Mouse (Mus musculus) limb, embryonic 11.5 days (tissue): Measurements from ENCODE around the gene Usp10. TPM values are rescaled to one million over a fixed set of nuclear protein-coding genes. Genes with fewer than 3 reads are reported as not detected.

Experiments
- ATAC-seq: fragments of 200-750 bp; cut with Nextera tagmentation; 2 replicates; pipeline ENCODE4 v1.8.0; 2017; ENCODE audit warnings: low read depth; ENCODE audit not compliant: insufficient number of reproducible peaks, low FRiP score, low TSS enrichment
- DNase-seq: peaks from one replicate; pipeline ENCODE4 v3.0.0-alpha.2; 2015; ENCODE audit warnings: low spot score
- H3K27ac ChIP-seq: fragments of 300-500 bp; sonication (generic); replicated peaks from 2 replicates; pipeline ENCODE4 v1.5.1; 2014; ENCODE audit warnings: low read depth, mild to moderate bottlenecking, low read length
- H3K27me3 ChIP-seq: fragments of 300-500 bp; sonication (generic); 2 replicates; pipeline ENCODE4 v1.6.1; 2014; ENCODE audit warnings: mild to moderate bottlenecking, low read length, mixed read lengths; ENCODE audit not compliant: control insufficient read depth, insufficient read depth
- H3K36me3 ChIP-seq: fragments of 300-500 bp; sonication (generic); 2 replicates; pipeline ENCODE4 v1.6.1; 2014; ENCODE audit warnings: mild to moderate bottlenecking, low read length, moderate library complexity, mixed read lengths; ENCODE audit not compliant: control insufficient read depth, insufficient read depth
- H3K4me1 ChIP-seq: fragments of 300-500 bp; sonication (generic); 2 replicates; pipeline ENCODE4 v1.6.1; 2014; ENCODE audit warnings: low read length, mixed read lengths; ENCODE audit not compliant: control insufficient read depth, insufficient read depth
- H3K4me2 ChIP-seq: fragments of 300-500 bp; sonication (generic); 2 replicates; pipeline ENCODE4 v1.6.1; 2014; ENCODE audit warnings: low read depth, mild to moderate bottlenecking, moderate library complexity; ENCODE audit not compliant: severe bottlenecking
- H3K4me3 ChIP-seq: fragments of 300-500 bp; sonication (generic); 2 replicates; pipeline ENCODE4 v1.5.1; 2014; ENCODE audit warnings: low read depth, low read length
- H3K9ac ChIP-seq: fragments of 300-500 bp; sonication (generic); 2 replicates; pipeline ENCODE4 v1.6.1; 2014; ENCODE audit warnings: mild to moderate bottlenecking, low read length
- H3K9me3 ChIP-seq: fragments of 300-500 bp; sonication (generic); 2 replicates; pipeline ENCODE4 v1.6.1; 2016; ENCODE audit warnings: low read length; ENCODE audit not compliant: control insufficient read depth
- WGBS: fragments of 180-500 bp; shearing (Covaris S2); extraction: QIAGEN DNeasy Blood & Tissue Kit; methylation state at CpG from one replicate; pipeline ENCODE4 v1.1.7; 2014; 5-methylcytosine and 5-hydroxymethylcytosine counted together
- polyA plus RNA-seq: library from polyadenylated mRNA; unstranded; fragments of >200 nt; fragmentation: Nextera tagmentation; extraction: Ambion mirVana; gene quantifications from 2 replicates; pipeline ENCODE4 v1.2.1, GENCODE M21; 2014

Gene Usp10
- polyA plus RNA-seq, 1 experiment from 2014 or later = 162 TPM

GRCm38 (mm10) chr8:119978770-119979381 lies 68.7 kb downstream of the Usp10 start:
- no peak overlapping the region for H3K4me2 ChIP-seq
- ATAC-seq (no peak), DNase-seq (no peak)
- H3K4me3 ChIP-seq = no peak overlapping the region
- H3K27ac ChIP-seq = no peak overlapping the region
- H3K9me3 ChIP-seq = no peaks in the 10 kb centered on the region
- 72% methylated on average over 11 of the region's 11 CpGs for WGBS
- peaks cover 4% of the 10 kb centered on the region; the same call in 1 of the 2 replicates for H3K4me1 ChIP-seq
- no peaks in the 10 kb centered on the region for H3K27me3 ChIP-seq
- H3K36me3 ChIP-seq = no peaks in the 10 kb centered on the region
- no peak overlapping the region for H3K9ac ChIP-seq

DNA sequence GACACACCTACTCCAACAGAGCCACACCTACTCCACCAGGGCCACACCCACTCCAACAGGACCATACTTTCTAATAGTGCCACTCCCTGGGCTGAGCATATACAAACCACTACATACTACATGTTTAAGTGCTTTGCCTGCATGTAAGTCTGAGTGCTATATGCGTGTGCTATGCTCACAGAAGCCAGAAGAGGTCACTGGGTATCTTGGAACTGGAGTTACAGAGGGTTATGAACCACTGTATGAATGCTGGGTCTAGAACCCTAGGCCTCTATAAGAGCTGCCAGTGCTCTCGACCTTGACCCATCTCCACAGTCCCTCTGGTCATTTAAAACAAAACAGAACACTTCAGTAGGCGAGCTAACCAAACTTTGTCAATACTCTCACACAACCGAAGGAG lies 71.1 kb downstream of the Usp10 start:
- H3K27ac ChIP-seq = no peak overlapping the region
- H3K27me3 ChIP-seq = no peaks in the 10 kb centered on the region
- H3K9ac ChIP-seq = no peak overlapping the region
- no peaks in the 10 kb centered on the region for H3K9me3 ChIP-seq
- H3K4me1 ChIP-seq = no peaks in the 10 kb centered on the region
- ATAC-seq (no peak), DNase-seq (no peak)
- no peaks in the 10 kb centered on the region for H3K36me3 ChIP-seq
- H3K4me2 ChIP-seq = no peak overlapping the region
- H3K4me3 ChIP-seq = no peak overlapping the region
- WGBS = 72% methylated on average over 4 of the region's 4 CpGs

GRCm38 (mm10) chr8:119984085-119984484 lies 73.9 kb downstream of the Usp10 start:
- no peak for ATAC-seq
- H3K9me3 ChIP-seq = no peaks in the 10 kb centered on the region

DNA sequence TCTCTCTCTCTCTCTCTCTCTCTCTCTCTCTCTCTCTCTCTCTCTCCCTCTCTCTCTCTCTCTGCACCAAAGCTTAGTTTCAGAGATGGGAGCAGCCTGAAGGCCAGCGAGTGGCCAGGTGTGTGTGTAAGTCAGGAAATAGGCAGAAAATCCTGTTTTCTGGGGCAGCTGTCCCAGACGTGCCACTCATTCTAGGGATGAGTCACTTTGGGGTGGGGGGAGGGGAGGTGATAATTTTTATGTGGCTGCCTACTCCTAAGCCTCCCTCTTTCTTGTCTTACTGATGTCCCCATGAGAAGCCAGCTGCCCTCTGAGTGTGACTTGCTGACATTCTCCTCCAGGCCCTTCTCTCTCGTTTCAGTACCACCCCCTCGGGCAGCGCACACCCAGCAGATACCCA lies 76.0 kb downstream of the Usp10 start:
- Histone ChIP-seq H3K9me3 (no peaks in the 10 kb centered on the region), H3K4me2 (no peak overlapping the region), H3K36me3 (no peaks in the 10 kb centered on the region), H3K27ac (no peak overlapping the region), H3K9ac (no peak overlapping the region), H3K4me1 (no peaks in the 10 kb centered on the region), H3K27me3 (no peaks in the 10 kb centered on the region), H3K4me3 (no peak overlapping the region)
- DNase-seq = no peak
- 63% methylated on average over 5 of the region's 5 CpGs for WGBS
- ATAC-seq = no peak

More at GRCm38 (mm10) chr8:119984085-119984484, 73.9 kb downstream of the Usp10 start:
- H3K9ac ChIP-seq = no peak overlapping the region
- H3K4me2 ChIP-seq = no peak overlapping the region
- H3K27ac ChIP-seq = no peak overlapping the region
- H3K36me3 ChIP-seq = no peaks in the 10 kb centered on the region
- no peak overlapping the region for H3K4me3 ChIP-seq
- no peak for DNase-seq
- H3K27me3 ChIP-seq = no peaks in the 10 kb centered on the region
- no peaks in the 10 kb centered on the region for H3K4me1 ChIP-seq

DNA sequence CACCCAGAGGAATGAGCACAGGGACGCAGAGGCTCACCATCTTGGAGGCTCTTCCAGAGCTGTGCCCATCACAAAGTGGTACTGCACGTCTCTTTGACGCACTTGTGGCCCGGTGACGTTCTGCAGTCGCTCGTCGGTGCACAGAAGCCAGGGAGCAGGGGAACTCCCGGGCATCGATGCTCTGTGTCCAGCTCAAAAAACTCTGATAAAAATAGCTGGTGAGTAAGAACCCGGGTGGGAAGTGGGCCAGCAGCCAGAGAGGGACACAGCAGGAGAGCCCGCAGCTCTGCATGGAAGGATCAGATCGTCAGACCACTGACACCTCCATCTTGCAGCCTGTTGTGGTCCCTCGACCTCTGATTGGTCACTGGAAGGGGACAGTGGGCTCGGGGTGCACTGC lies 77.9 kb downstream of the Usp10 start:
- no peaks in the 10 kb centered on the region for H3K36me3 ChIP-seq
- no peak for DNase-seq

GRCm38 (mm10) chr8:119992249-119992648 lies 82.1 kb downstream of the Usp10 start, which contains the start of gene Crispld2:
TSS of gene Crispld2 (plus strand) at chr8:119992438.
- ATAC-seq = peak; percentile 85; the same call in 1 of the 2 replicates
- Histone ChIP-seq H3K4me1 (peaks cover 23% of the 10 kb centered on the region), H3K4me3 (peak within 1 kb of the TSS; percentile 28), H3K27ac (no peak within 1 kb of the TSS), H3K9ac (no peak within 1 kb of the TSS), H3K9me3 (no peaks in the 10 kb centered on the region), H3K27me3 (peaks cover 6% of the 10 kb centered on the region; the same call in 1 of the 2 replicates), H3K4me2 (peak within 1 kb of the TSS; percentile 43), H3K36me3 (no peaks in the 10 kb centered on the region)
- WGBS = under 1% methylated on average over 25 of the region's 25 CpGs
- DNase-seq = peak; percentile 92

More for the DNA sequence above, 77.9 kb downstream of the Usp10 start:
- peaks cover 6% of the 10 kb centered on the region; the same call in 1 of the 2 replicates for H3K27me3 ChIP-seq
- no peak overlapping the region for H3K27ac ChIP-seq
- no peak overlapping the region for H3K4me2 ChIP-seq
- no peak overlapping the region for H3K9ac ChIP-seq
- no peak for ATAC-seq
- H3K4me3 ChIP-seq = no peak overlapping the region
- peaks cover 5% of the 10 kb centered on the region for H3K4me1 ChIP-seq
- no peaks in the 10 kb centered on the region for H3K9me3 ChIP-seq
- WGBS = 76% methylated on average over 15 of the region's 15 CpGs

DNA sequence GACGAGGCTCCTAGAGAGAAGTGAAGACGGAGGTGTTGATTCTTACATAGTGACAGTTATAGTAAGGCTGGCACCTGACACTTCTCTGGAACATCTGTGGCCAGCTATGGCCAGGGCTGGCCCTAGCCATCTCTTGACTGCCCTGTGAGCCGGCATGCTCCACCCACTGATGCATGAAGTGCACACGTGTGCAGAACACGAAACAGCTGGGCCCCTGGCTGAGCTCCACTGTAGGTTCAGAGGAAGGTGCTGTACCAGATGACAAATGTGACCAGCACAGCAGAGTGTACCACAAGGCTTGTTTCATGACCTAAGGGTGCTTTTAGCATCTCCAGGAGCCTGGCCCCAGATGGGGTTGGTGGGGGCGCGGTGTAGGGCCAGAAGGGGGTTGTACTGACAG lies 84.0 kb downstream of the Usp10 start:
- DNase-seq (peak; percentile 40), ATAC-seq (peak; percentile 18; the same call in 1 of the 2 replicates)
- H3K9ac ChIP-seq = no peak overlapping the region
- no peaks in the 10 kb centered on the region for H3K36me3 ChIP-seq
- H3K9me3 ChIP-seq = no peaks in the 10 kb centered on the region
- H3K4me1 ChIP-seq = peaks cover 26% of the 10 kb centered on the region
- peak overlapping the region; percentile 7; the same call in 1 of the 2 replicates for H3K4me2 ChIP-seq
- no peak overlapping the region for H3K4me3 ChIP-seq
- no peak overlapping the region for H3K27ac ChIP-seq
- WGBS = 54% methylated on average over 7 of the region's 7 CpGs
- peaks cover 6% of the 10 kb centered on the region; the same call in 1 of the 2 replicates for H3K27me3 ChIP-seq

GRCm38 (mm10) chr8:119994556-119994955 lies 84.4 kb downstream of the Usp10 start:
- WGBS = 9% methylated on average over 6 of the region's 6 CpGs
- Histone ChIP-seq H3K36me3 (no peaks in the 10 kb centered on the region), H3K4me1 (peaks cover 26% of the 10 kb centered on the region), H3K4me3 (no peak overlapping the region), H3K9me3 (no peaks in the 10 kb centered on the region), H3K27me3 (peaks cover 6% of the 10 kb centered on the region; the same call in 1 of the 2 replicates), H3K27ac (no peak overlapping the region), H3K4me2 (peak overlapping the region; percentile 7; the same call in 1 of the 2 replicates), H3K9ac (no peak overlapping the region)
- DNase-seq = no peak
- peak; percentile 8; the same call in 1 of the 2 replicates for ATAC-seq
